Mouse (Mus musculus): ENCODE data around the gene Ddx19a.
"Not testable (repeated sequence)": the region's sequence is repeated elsewhere in the genome, so short reads cannot be mapped to it uniquely, and the experiment has no call there.

Gene Ddx19a

GRCm38 (mm10) chr8:110997547-110998531 is at the start of gene Ddx19a:
TSS of gene Ddx19a (minus strand) at chr8:110997800.
- peak; percentile 88 for DNase-seq (ENCODE audit: low spot score)

GRCm38 (mm10) chr8:111044003-111044734 is 46.6 kb upstream of the Ddx19a start:
- no peak for DNase-seq (ENCODE audit: low spot score)

GRCm38 (mm10) chr8:111042546-111042945 is 44.9 kb upstream of the Ddx19a start:
- no peak for DNase-seq (ENCODE audit: low spot score)

GRCm38 (mm10) chr8:111036591-111036990 is 39.0 kb upstream of the Ddx19a start:
- no peak for DNase-seq (ENCODE audit: low spot score)

GRCm38 (mm10) chr8:111034276-111034675 is 36.7 kb upstream of the Ddx19a start:
- peak; percentile 35 for DNase-seq (ENCODE audit: low spot score)

- peak; percentile 95 for DNase-seq (ENCODE audit: low spot score)
These were observed 36.0 kb upstream of the Ddx19a start for GRCm38 (mm10) chr8:111033482-111034215.

GRCm38 (mm10) chr8:111032916-111033315 is 35.3 kb upstream of the Ddx19a start, which contains the start of gene Aars:
TSS of gene Aars (plus strand) at chr8:111033144.
- no peak for DNase-seq (ENCODE audit: low spot score)

- DNase-seq (ENCODE audit: low spot score), result no peak
These were observed 34.0 kb upstream of the Ddx19a start, which contains the start of gene Ddx19b for GRCm38 (mm10) chr8:111031572-111031971. TSS of gene Ddx19b (minus strand) at chr8:111031751.

GRCm38 (mm10) chr8:111030045-111030444 is 32.4 kb upstream of the Ddx19a start:
- DNase-seq (ENCODE audit: low spot score), result peak; percentile 43

- DNase-seq (ENCODE audit: low spot score), result no peak
These were observed 32.0 kb upstream of the Ddx19a start for GRCm38 (mm10) chr8:111029589-111029988.

GRCm38 (mm10) chr8:111027391-111027937 is 29.9 kb upstream of the Ddx19a start:
- peak; percentile 74 for DNase-seq (ENCODE audit: low spot score)

- DNase-seq (ENCODE audit: low spot score), result not testable (repeated sequence)
These were observed 29.0 kb upstream of the Ddx19a start for GRCm38 (mm10) chr8:111026609-111027008.

GRCm38 (mm10) chr8:111010230-111010991 is 12.8 kb upstream of the Ddx19a start:
- DNase-seq (ENCODE audit: low spot score), result not testable (repeated sequence)

- peak; percentile 6 for DNase-seq (ENCODE audit: low spot score)
These were observed 764 bp downstream of the Ddx19a start for GRCm38 (mm10) chr8:110996641-110997430.

- no peak for DNase-seq (ENCODE audit: low spot score)
These were observed 7.6 kb downstream of the Ddx19a start for GRCm38 (mm10) chr8:110990017-110990416.

GRCm38 (mm10) chr8:110987805-110988744 is 9.5 kb downstream of the Ddx19a start:
- DNase-seq (ENCODE audit: low spot score), result peak; percentile 37

- no peak for DNase-seq (ENCODE audit: low spot score)
These were observed 16.3 kb downstream of the Ddx19a start for GRCm38 (mm10) chr8:110981304-110981703.

GRCm38 (mm10) chr8:110977987-110978386 is 19.6 kb downstream of the Ddx19a start:
- not testable (repeated sequence) for DNase-seq (ENCODE audit: low spot score)

GRCm38 (mm10) chr8:110976532-110976931 is 21.1 kb downstream of the Ddx19a start:
- not testable (repeated sequence) for DNase-seq (ENCODE audit: low spot score)

Data from T-cell, adult 2 months (primary cell).